ENCODE assay signal across 8 mouse cellular contexts in genomic region chrX:103356287-103356686, GRCm38 (mm10). TPM values are rescaled to one million over a fixed set of nuclear protein-coding genes. Genes with fewer than 3 reads are reported as not detected.
A peak's percentile ranks its signal among the peaks of the same experiment; 100 is the strongest.
DNase-seq lines count a peak whose midpoint lies in the region; TF ChIP-seq lines count a peak whose summit lies in the region.

Gene Chic1 (plus strand): TSS chrX:103356476.

- peak; percentile 50 for DNase-seq in T-cell, adult 2 months (ENCODE audit: low spot score)
- DNase-seq in cerebellum, postnatal 25 days, result peak; percentile 80 to 88
- DNase-seq in gastrocnemius, adult 2 months, result peak; percentile 63
- peak; percentile 16 for DNase-seq in hindlimb bud, embryonic 11.5 days (ENCODE audit: extremely low spot score, low read depth, low spot score)
- peak; percentile 73 to 82 for DNase-seq in left cerebral cortex, adult 2 months (ENCODE audit: extremely low spot score in 1 of 2, low spot score in 2 of 2)
- peak; percentile 75 to 81 for DNase-seq in lung, postnatal 4 days
- peak; percentile 80 for DNase-seq in right cerebral cortex, postnatal 25 days
- DNase-seq in yolk sac, embryonic 10.5 days (ENCODE audit: low spot score), result peak; percentile 75

- intact Hi-C loops in gastrocnemius, adult 2 months (cut with DNase I), result no loop called here
- intact Hi-C loops in left cerebral cortex, adult 2 months (cut with DNase I), result loop anchor here (5.0 kb wide), 1 partner anchor 69 kb away; no protein-coding TSS in a partner anchor

- no peak for TF ChIP-seq CTCF in gastrocnemius, adult 2 months (IDR thresholded peaks at IDR 0.05)
- no peak for TF ChIP-seq CTCF in left cerebral cortex, adult 2 months (IDR thresholded peaks at IDR 0.05)

- H3K4me3 ChIP-seq in gastrocnemius, adult 2 months, result peak within 1 kb of the TSS; percentile 78
- peak within 1 kb of the TSS; percentile 50 for H3K4me3 ChIP-seq in left cerebral cortex, adult 2 months

- H3K27ac ChIP-seq in gastrocnemius, adult 2 months, result peak within 1 kb of the TSS; percentile 43; the same call in 1 of the 2 replicates
- peak within 1 kb of the TSS; percentile 81 for H3K27ac ChIP-seq in left cerebral cortex, adult 2 months

RNA-seq across cellular contexts. Expression of gene Chic1, which starts in this region (rescaled TPM):
- under 1 TPM; 0.25 to 0.26 TPM for total RNA-seq in gastrocnemius, adult 2 months (2021)
- total RNA-seq in left cerebral cortex, adult 2 months (2021), result 10 to 100 TPM; 22.3 to 22.7 TPM

Comparison
In these comparisons a context has a peak if more than half of its experiments do, and no peak if none do; other contexts are left out.
1. Peak in every context shown above with its lines: DNase-seq, H3K4me3 ChIP-seq and H3K27ac ChIP-seq.
2. RNA of gene Chic1 (total RNA-seq): 22.3 to 22.7 TPM in left cerebral cortex, adult 2 months; 0.25 to 0.26 TPM in gastrocnemius, adult 2 months; every median in the first group is over 10 times any median in the second.
3. Peak in DNase-seq, H3K4me3 ChIP-seq and H3K27ac ChIP-seq in gastrocnemius, adult 2 months; RNA of the gene not detected or under 1 TPM.
4. DNase-seq: peak in every context shown above with its lines; median percentile 84 in cerebellum, postnatal 25 days; 80 in right cerebral cortex, postnatal 25 days; 78 in lung, postnatal 4 days; 78 in left cerebral cortex, adult 2 months; 75 in yolk sac, embryonic 10.5 days; 63 in gastrocnemius, adult 2 months; 50 in T-cell, adult 2 months; 16 in hindlimb bud, embryonic 11.5 days.